Comparison of ENCODE assay signal across 8 mouse cellular contexts in genomic region chr2:73561665-73562063, GRCm38 (mm10). TPM values are rescaled to one million over a fixed set of nuclear protein-coding genes. Genes with fewer than 3 reads are reported as not detected.
DNase-seq lines count a peak whose midpoint lies in the region; ATAC-seq and TF ChIP-seq lines count a peak whose summit lies in the region.

No protein-coding gene starts in this region.

- no peak for TF ChIP-seq EP300 in ES-Bruce4 (IDR thresholded peaks at IDR 0.05; ENCODE audit: insufficient read depth, low read depth, low read length)

- H3K27me3 ChIP-seq in heart, embryonic 10.5 days (ENCODE audit: insufficient read depth, poor library complexity, severe bottlenecking): no peaks in the 10 kb centered on the region
- no peaks in the 10 kb centered on the region for H3K27me3 ChIP-seq in ES-Bruce4 (ENCODE audit: control insufficient read depth, insufficient read depth, low read length, poor library complexity, severe bottlenecking)
- no peaks in the 10 kb centered on the region for H3K27me3 ChIP-seq in embryonic facial prominence, embryonic 11.5 days (ENCODE audit: control insufficient read depth, insufficient read depth, low read length)
- H3K27me3 ChIP-seq in hindbrain, embryonic 15.5 days: no peaks in the 10 kb centered on the region
- H3K27me3 ChIP-seq in lung, embryonic 16.5 days (ENCODE audit: control insufficient read depth, insufficient read depth, low read depth, low read length): no peaks in the 10 kb centered on the region

- peak overlapping the region; percentile 66 for H3K4me2 ChIP-seq in embryonic facial prominence, embryonic 11.5 days (ENCODE audit: low read depth, low read length)
- peak overlapping the region; percentile 62 for H3K4me2 ChIP-seq in hindbrain, embryonic 15.5 days
- H3K4me2 ChIP-seq in lung, embryonic 16.5 days (ENCODE audit: low read depth, low read length): peak overlapping the region; percentile 81

- no peaks in the 10 kb centered on the region for H3K9me3 ChIP-seq in heart, embryonic 10.5 days
- H3K9me3 ChIP-seq in ES-Bruce4 (replicated peaks; ENCODE audit: control insufficient read depth, insufficient read depth, low read length, poor library complexity, severe bottlenecking): no peaks in the 10 kb centered on the region
- H3K9me3 ChIP-seq in embryonic facial prominence, embryonic 11.5 days (replicated peaks; ENCODE audit: control insufficient read depth, low read length): no peaks in the 10 kb centered on the region
- H3K9me3 ChIP-seq in hindbrain, embryonic 15.5 days: no peaks in the 10 kb centered on the region
- H3K9me3 ChIP-seq in lung, embryonic 16.5 days (ENCODE audit: control insufficient read depth, low read length): no peaks in the 10 kb centered on the region

- no peak for DNase-seq in heart, embryonic 10.5 days (ENCODE audit: low spot score)
- no peak for DNase-seq in heart, adult 11 months
- peak; percentile 85 for DNase-seq in embryonic facial prominence, embryonic 11.5 days (ENCODE audit: low spot score)
- peak; percentile 56 for DNase-seq in retina, postnatal 7 days (ENCODE audit: low read depth, low spot score)
- no peak for DNase-seq in frontal cortex, postnatal 14 days (ENCODE audit: low spot score in 2 of 2)

- peak; percentile 66 for TF ChIP-seq CTCF in ES-Bruce4 (IDR thresholded peaks at IDR 0.05; ENCODE audit: low read depth, low read length)

- H3K4me3 ChIP-seq in heart, embryonic 10.5 days: peak overlapping the region; percentile 60
- H3K4me3 ChIP-seq in ES-Bruce4 (ENCODE audit: low read depth, low read length): peak overlapping the region; percentile 82
- no peak overlapping the region for H3K4me3 ChIP-seq in embryonic facial prominence, embryonic 11.5 days (ENCODE audit: low read depth, low read length)
- peak overlapping the region; percentile 42 for H3K4me3 ChIP-seq in hindbrain, embryonic 15.5 days
- H3K4me3 ChIP-seq in lung, embryonic 16.5 days (ENCODE audit: low read length): peak overlapping the region; percentile 53

- peak; percentile 49; the same call in 1 of the 2 replicates for ATAC-seq in embryonic facial prominence, embryonic 11.5 days (replicated peaks; ENCODE audit: insufficient number of reproducible peaks, low FRiP score, low TSS enrichment, low read depth)
- ATAC-seq in hindbrain, embryonic 15.5 days (ENCODE audit: low FRiP score, low read depth): peak; percentile 76
- ATAC-seq in lung, embryonic 16.5 days (ENCODE audit: low read depth): peak; percentile 44

- no peak for TF ChIP-seq POLR2A in ES-Bruce4 (IDR thresholded peaks at IDR 0.05; ENCODE audit: insufficient read depth, low read length)

- H3K9ac ChIP-seq in ES-Bruce4 (ENCODE audit: low read depth, poor library complexity, severe bottlenecking): peak overlapping the region; percentile 47
- H3K9ac ChIP-seq in embryonic facial prominence, embryonic 11.5 days (replicated peaks; ENCODE audit: low read length): 0 out of 2 replicates have a peak overlapping the region, but pooled peaks have one; percentile 6
- H3K9ac ChIP-seq in hindbrain, embryonic 15.5 days: peak overlapping the region; percentile 39; the same call in 1 of the 2 replicates
- H3K9ac ChIP-seq in lung, embryonic 16.5 days (ENCODE audit: low read length): peak overlapping the region; percentile 56; the same call in 1 of the 2 replicates

- WGBS in heart, embryonic 10.5 days: 7% methylated on average over 8 of the region's 8 CpGs
- 5% methylated on average over 8 of the region's 8 CpGs for WGBS in embryonic facial prominence, embryonic 11.5 days
- WGBS in hindbrain, embryonic 15.5 days: 5% methylated on average over 8 of the region's 8 CpGs
- 11% methylated on average over 8 of the region's 8 CpGs for WGBS in lung, embryonic 16.5 days

- H3K36me3 ChIP-seq in heart, embryonic 10.5 days: no peaks in the 10 kb centered on the region
- no peaks in the 10 kb centered on the region for H3K36me3 ChIP-seq in ES-Bruce4 (ENCODE audit: control insufficient read depth, insufficient read depth, low read length, poor library complexity, severe bottlenecking)
- no peaks in the 10 kb centered on the region for H3K36me3 ChIP-seq in embryonic facial prominence, embryonic 11.5 days (replicated peaks; ENCODE audit: control insufficient read depth, insufficient read depth, low read depth, low read length)
- H3K36me3 ChIP-seq in hindbrain, embryonic 15.5 days: no peaks in the 10 kb centered on the region
- H3K36me3 ChIP-seq in lung, embryonic 16.5 days (ENCODE audit: control insufficient read depth, insufficient read depth, low read length): no peaks in the 10 kb centered on the region

- H3K4me1 ChIP-seq in heart, embryonic 10.5 days: peaks cover 14% of the 10 kb centered on the region; the same call in 1 of the 2 replicates
- H3K4me1 ChIP-seq in ES-Bruce4 (ENCODE audit: control insufficient read depth, insufficient read depth, low read length): peaks cover 4% of the 10 kb centered on the region
- H3K4me1 ChIP-seq in embryonic facial prominence, embryonic 11.5 days (ENCODE audit: control insufficient read depth, insufficient read depth, low read length): no peaks in the 10 kb centered on the region
- peaks cover 17% of the 10 kb centered on the region for H3K4me1 ChIP-seq in hindbrain, embryonic 15.5 days (replicated peaks)
- peaks cover 16% of the 10 kb centered on the region for H3K4me1 ChIP-seq in lung, embryonic 16.5 days (replicated peaks; ENCODE audit: control insufficient read depth, insufficient read depth, low read length)

- peak overlapping the region; percentile 8; the same call in 1 of the 2 replicates for H3K27ac ChIP-seq in heart, embryonic 10.5 days
- peak overlapping the region; percentile 70 for H3K27ac ChIP-seq in ES-Bruce4 (ENCODE audit: insufficient read depth, low read length)
- no peak overlapping the region for H3K27ac ChIP-seq in embryonic facial prominence, embryonic 11.5 days (replicated peaks; ENCODE audit: low read depth, low read length)
- H3K27ac ChIP-seq in hindbrain, embryonic 15.5 days (replicated peaks): no peak overlapping the region; the same call in 1 of the 2 replicates
- H3K27ac ChIP-seq in lung, embryonic 16.5 days (ENCODE audit: low read length): no peak overlapping the region

RNA-seq across cellular contexts. Expression of gene Chrna1, which starts 18.5 kb away (rescaled TPM):
- polyA plus RNA-seq in heart, embryonic 10.5 days (2016; fragmentation: Nextera tagmentation; extraction: Ambion mirVana): 0.16 and 0.45 TPM in 2 replicates
- polyA plus RNA-seq in ES-Bruce4 (2011; ENCODE audit: insufficient read depth, insufficient read length, low read depth, missing spikeins): not detected in 2 replicates
- 0.88 and 1.2 TPM in 2 replicates for polyA plus RNA-seq in embryonic facial prominence, embryonic 11.5 days (2014; fragmentation: Nextera tagmentation; extraction: Ambion mirVana)
- polyA plus RNA-seq in hindbrain, embryonic 15.5 days (2015; fragmentation: Nextera tagmentation; extraction: Ambion mirVana): 0.24 and 0.26 TPM in 2 replicates
- polyA plus RNA-seq in lung, embryonic 16.5 days (2015; fragmentation: Nextera tagmentation; extraction: Ambion mirVana): 0.26 and 0.53 TPM in 2 replicates

RNA-seq across cellular contexts. Expression of gene Wipf1, which starts 32.1 kb away (rescaled TPM):
- polyA plus RNA-seq in heart, embryonic 10.5 days (2016; fragmentation: Nextera tagmentation; extraction: Ambion mirVana): 6.8 and 7.8 TPM in 2 replicates
- 7.8 and 11.7 TPM in 2 replicates for polyA plus RNA-seq in ES-Bruce4 (2011; ENCODE audit: insufficient read depth, insufficient read length, low read depth, missing spikeins)
- polyA plus RNA-seq in embryonic facial prominence, embryonic 11.5 days (2014; fragmentation: Nextera tagmentation; extraction: Ambion mirVana): 15.9 and 17.5 TPM in 2 replicates
- polyA plus RNA-seq in hindbrain, embryonic 15.5 days (2015; fragmentation: Nextera tagmentation; extraction: Ambion mirVana): 2.9 and 3.3 TPM in 2 replicates
- 9.4 and 12.6 TPM in 2 replicates for polyA plus RNA-seq in lung, embryonic 16.5 days (2015; fragmentation: Nextera tagmentation; extraction: Ambion mirVana)

Comparison
In these comparisons a context has a peak if more than half of its experiments do, and no peak if none do; other contexts are left out.
1. DNase-seq: peak in embryonic facial prominence, embryonic 11.5 days (single experiment) and retina, postnatal 7 days (single experiment); none in heart, embryonic 10.5 days (single experiment), heart, adult 11 months (single experiment) and frontal cortex, postnatal 14 days (0 of 2).
2. H3K27ac ChIP-seq: peak in heart, embryonic 10.5 days (single experiment) and ES-Bruce4 (single experiment); none in embryonic facial prominence, embryonic 11.5 days (single experiment), hindbrain, embryonic 15.5 days (single experiment) and lung, embryonic 16.5 days (single experiment).
3. H3K9ac ChIP-seq: peak in every context shown above with its lines; median percentile 56 in lung, embryonic 16.5 days; 47 in ES-Bruce4; 39 in hindbrain, embryonic 15.5 days; 6 in embryonic facial prominence, embryonic 11.5 days.
4. Peak in every context shown above with its lines, with median percentiles within 50 percentile points of each other: ATAC-seq and H3K4me2 ChIP-seq.